Mouse (Mus musculus) stomach, postnatal 0 days (tissue): ENCODE measurements around the gene Cks1b.

Experiments
- CTCF ChIP-seq: IDR thresholded peaks from 2 replicates; pipeline ENCODE4 v1.5.1; 2016; ENCODE audit warnings: antibody characterized with exemption, low read depth, mild to moderate bottlenecking, moderate library complexity
- EP300 ChIP-seq: optimal IDR thresholded peaks from 2 replicates; pipeline ENCODE3; 2016; ENCODE audit warnings: antibody characterized with exemption

GRCm38 (mm10) chr3:89409701-89410100 lies 8.5 kb downstream of the Cks1b start:
- no peak for TF ChIP-seq EP300
- no peak for TF ChIP-seq CTCF
